Mouse (Mus musculus): ENCODE data around the gene Klf6.

- TF ChIP-seq POLR2A (IDR thresholded peaks at IDR 0.05; ENCODE audit: low read depth, low read length), result no peak
- no peak for TF ChIP-seq CTCF (conservative IDR thresholded peaks at IDR 0.05; ENCODE audit: insufficient read depth, insufficient read length, low read depth, low read length)
Measured at GRCm38 (mm10) chr13:5871414-5871813, 10.1 kb downstream of the Klf6 start.

Data from kidney, adult 2 months (tissue).